Mouse (Mus musculus) MEL-GATA-1-ER (cell line): ENCODE data around the gene P2rx2.
A peak's percentile ranks its signal among the peaks of the same experiment; 100 is the strongest.

Source experiments
- DNase-seq: peaks from one replicate; pipeline ENCODE4 v3.0.0-alpha.2; 2012; ENCODE audit warnings: low read depth; ENCODE audit errors: extremely low read depth

P2rx2 gene

GRCm38 (mm10) chr5:110342648-110343284 is at the start of gene P2rx2:
TSS of gene P2rx2 (minus strand) at chr5:110343212.
- DNase-seq = no peak

- DNase-seq = no peak
These were observed 49.7 kb upstream of the P2rx2 start for GRCm38 (mm10) chr5:110392727-110393126.

GRCm38 (mm10) chr5:110390631-110391030 is 47.6 kb upstream of the P2rx2 start:
- no peak for DNase-seq

- no peak for DNase-seq
These were observed 44.3 kb upstream of the P2rx2 start for GRCm38 (mm10) chr5:110387332-110387731.

GRCm38 (mm10) chr5:110386371-110387330 is 43.6 kb upstream of the P2rx2 start:
- no peak for DNase-seq

GRCm38 (mm10) chr5:110385263-110385662 is 42.3 kb upstream of the P2rx2 start:
- DNase-seq = no peak

GRCm38 (mm10) chr5:110384491-110384890 is 41.5 kb upstream of the P2rx2 start:
- no peak for DNase-seq

- DNase-seq = no peak
These were observed 36.8 kb upstream of the P2rx2 start for GRCm38 (mm10) chr5:110379823-110380222.

- no peak for DNase-seq
These were observed 36.1 kb upstream of the P2rx2 start for GRCm38 (mm10) chr5:110379086-110379485.

GRCm38 (mm10) chr5:110378181-110378583 is 35.2 kb upstream of the P2rx2 start:
- no peak for DNase-seq

GRCm38 (mm10) chr5:110376802-110377433 is 33.9 kb upstream of the P2rx2 start:
- DNase-seq = peak; percentile 16

GRCm38 (mm10) chr5:110363822-110364545 is 21.0 kb upstream of the P2rx2 start:
- no peak for DNase-seq

GRCm38 (mm10) chr5:110363179-110363821 is 20.3 kb upstream of the P2rx2 start:
- no peak for DNase-seq

GRCm38 (mm10) chr5:110362813-110363178 is 19.8 kb upstream of the P2rx2 start:
- DNase-seq = no peak

GRCm38 (mm10) chr5:110361465-110361864 is 18.5 kb upstream of the P2rx2 start:
- no peak for DNase-seq

- peak; percentile 53 for DNase-seq
These were observed 14.6 kb upstream of the P2rx2 start for GRCm38 (mm10) chr5:110357531-110358179.

- peak; percentile 16 for DNase-seq
These were observed 11.7 kb upstream of the P2rx2 start for GRCm38 (mm10) chr5:110354716-110355115.

- DNase-seq = no peak
These were observed 4.0 kb upstream of the P2rx2 start for GRCm38 (mm10) chr5:110347006-110347405.

- no peak for DNase-seq
These were observed 2.5 kb upstream of the P2rx2 start for GRCm38 (mm10) chr5:110345553-110345952.

GRCm38 (mm10) chr5:110344524-110344923 is 1.5 kb upstream of the P2rx2 start, which contains the start of gene Lrcol1:
TSS of gene Lrcol1 (plus strand) at chr5:110344730.
- DNase-seq = no peak
